Mouse (Mus musculus) bone marrow macrophage, adult 2 months (primary cell): Measurements from ENCODE around the gene Commd1. TPM values are rescaled to one million over a fixed set of nuclear protein-coding genes. Genes with fewer than 3 reads are reported as not detected.

Experiments used
- H3K27ac ChIP-seq: 2 replicates; pipeline ENCODE4 v1.5.1; 2012; ENCODE audit warnings: low read depth, low read length; ENCODE audit not compliant: insufficient read depth
- H3K4me1 ChIP-seq: 2 replicates; pipeline ENCODE4 v1.6.1; 2012; ENCODE audit warnings: low read length; ENCODE audit not compliant: control insufficient read depth, insufficient read depth
- H3K4me3 ChIP-seq: 2 replicates; pipeline ENCODE4 v1.5.1; 2012; ENCODE audit warnings: mild to moderate bottlenecking, low read length, moderate library complexity; ENCODE audit not compliant: insufficient read depth
- CTCF ChIP-seq: IDR thresholded peaks from 2 replicates; pipeline ENCODE4 v1.5.1; 2012; ENCODE audit warnings: low read depth, mild to moderate bottlenecking, low read length, moderate library complexity
- POLR2A ChIP-seq: IDR thresholded peaks from 2 replicates; pipeline ENCODE4 v1.6.1; 2012; ENCODE audit warnings: mild to moderate bottlenecking, low read depth, low read length, borderline replicate concordance
- polyA plus RNA-seq: library from polyadenylated mRNA; stranded (reverse); fragments of >200 nt; gene quantifications from 2 replicates; pipeline ENCODE4 v1.2.4, GENCODE M21; 2012; ENCODE audit not compliant: missing spikeins, insufficient read depth, insufficient read length

Commd1 gene
- polyA plus RNA-seq, 1 experiment, result 72.7 TPM

DNA sequence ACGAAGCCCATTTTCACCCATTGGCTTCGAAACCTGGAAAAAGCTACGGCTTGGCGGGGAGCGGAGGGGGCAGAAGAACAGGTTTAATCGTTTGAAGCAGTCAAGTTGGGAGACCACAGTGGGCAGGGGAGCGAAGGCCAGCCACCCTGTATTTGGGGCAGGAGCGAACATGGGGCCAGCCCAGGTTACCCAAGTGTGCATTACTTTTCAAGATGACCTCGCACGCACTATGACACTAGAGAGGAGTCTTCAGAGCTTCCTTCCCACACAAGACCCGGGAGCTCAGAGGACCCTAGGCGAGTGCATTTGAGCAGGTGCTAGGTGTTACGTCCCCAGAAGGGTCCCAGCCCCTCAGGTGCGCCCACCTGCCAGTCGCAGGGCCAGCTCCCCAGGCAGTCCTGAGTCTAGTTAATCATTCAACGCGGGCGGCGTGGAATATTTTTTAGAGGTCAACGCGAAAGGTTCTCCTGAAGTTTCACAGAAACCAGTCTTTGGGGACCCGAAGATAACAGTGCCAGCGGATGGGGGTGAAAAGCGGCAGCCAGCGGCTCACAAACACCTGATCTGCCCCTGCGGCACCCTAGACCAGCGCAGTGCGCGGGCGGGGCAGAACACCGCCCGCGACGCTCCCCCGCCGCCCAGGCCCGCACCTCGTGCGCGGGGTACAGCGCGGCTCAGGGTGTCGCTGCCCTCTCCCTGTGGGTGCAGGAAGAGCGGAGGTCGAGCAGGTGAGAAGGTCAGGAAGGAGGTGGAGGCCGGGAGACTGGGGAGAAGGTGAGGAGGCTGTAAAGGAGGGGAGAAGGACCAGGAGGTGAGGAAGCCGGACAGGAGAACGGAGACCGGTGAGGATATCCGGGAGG lies 123.5 kb downstream of the Commd1 start:
- TF ChIP-seq POLR2A, result no peak
- no peak for TF ChIP-seq CTCF
- peaks cover 31% of the 10 kb centered on the region for H3K4me1 ChIP-seq
- peak overlapping the region; percentile 79 for H3K27ac ChIP-seq
- H3K4me3 ChIP-seq, result peak overlapping the region; percentile 94

DNA sequence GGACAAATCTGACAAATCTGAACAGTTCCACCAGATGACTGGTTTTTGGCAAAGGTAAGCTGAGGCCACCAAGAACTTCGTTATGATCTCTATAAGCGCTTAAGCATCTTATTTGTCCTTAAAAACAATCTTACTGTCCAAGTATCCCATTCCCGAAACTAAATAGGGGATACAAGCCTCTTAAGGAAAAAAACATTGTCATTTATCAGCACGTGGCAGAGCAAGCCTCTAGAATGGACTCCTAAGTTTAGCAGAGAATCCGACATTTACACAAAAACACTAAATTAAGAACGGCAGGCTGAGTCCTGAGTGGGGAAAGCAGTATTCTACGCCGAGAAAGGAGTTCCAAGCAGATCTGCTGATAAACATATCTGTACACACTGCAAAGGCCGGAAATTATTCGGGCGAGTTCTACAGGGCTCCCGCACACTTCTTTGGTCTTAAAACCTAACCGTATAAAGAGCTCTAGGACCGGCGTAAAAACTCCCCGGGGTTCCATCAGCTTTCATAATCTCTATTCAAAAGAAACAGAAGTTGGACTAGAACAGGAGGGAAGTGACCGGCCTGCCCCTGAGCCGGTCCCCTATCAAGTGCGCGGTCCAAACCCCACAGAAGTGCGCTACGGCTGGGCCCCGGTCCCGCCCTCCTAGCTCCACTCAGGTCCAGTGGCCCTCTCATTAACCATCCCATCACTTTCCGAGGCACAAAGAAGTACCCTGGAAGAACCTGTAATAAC lies 124.3 kb downstream of the Commd1 start:
- H3K27ac ChIP-seq, result peak overlapping the region; percentile 79
- TF ChIP-seq POLR2A (no peak), CTCF (no peak)
- peaks cover 37% of the 10 kb centered on the region for H3K4me1 ChIP-seq
- H3K4me3 ChIP-seq, result peak overlapping the region; percentile 94

GRCm38 (mm10) chr11:22857106-22857704 lies 125.0 kb downstream of the Commd1 start:
- no peak for TF ChIP-seq POLR2A
- TF ChIP-seq CTCF, result no peak
- Histone ChIP-seq H3K4me1 (peaks cover 44% of the 10 kb centered on the region), H3K4me3 (peak overlapping the region; percentile 94), H3K27ac (peak overlapping the region; percentile 79)

DNA sequence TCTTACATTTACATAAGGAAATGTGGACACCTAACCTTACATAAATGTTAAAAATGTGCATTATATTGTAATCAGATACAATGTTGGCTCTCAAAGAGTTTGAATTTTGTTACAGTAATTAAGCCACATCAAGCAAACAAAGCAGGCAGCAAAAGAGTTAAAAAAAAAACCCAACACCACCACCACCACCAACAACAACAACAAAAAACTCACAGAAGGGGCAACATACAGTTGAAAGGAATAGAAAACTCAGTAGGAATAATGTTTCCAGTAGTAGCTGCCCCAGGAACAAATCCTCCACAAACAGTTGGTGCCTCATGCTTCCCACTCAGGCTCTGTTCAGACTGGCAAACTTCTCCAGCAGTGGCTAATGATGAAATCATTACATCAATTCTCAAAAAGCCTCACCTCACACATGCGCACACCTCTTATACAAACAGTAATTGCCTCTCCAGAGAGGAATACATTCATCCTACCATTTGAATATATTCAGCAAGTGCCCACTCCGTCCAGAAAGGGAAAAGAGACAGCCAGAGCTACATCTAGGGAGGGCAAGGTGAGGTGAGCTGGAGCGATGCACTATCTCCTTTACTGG lies 125.7 kb downstream of the Commd1 start:
- Histone ChIP-seq H3K4me3 (peak overlapping the region; percentile 53), H3K4me1 (peaks cover 48% of the 10 kb centered on the region), H3K27ac (peak overlapping the region; percentile 39)
- TF ChIP-seq CTCF (no peak), POLR2A (no peak)

DNA sequence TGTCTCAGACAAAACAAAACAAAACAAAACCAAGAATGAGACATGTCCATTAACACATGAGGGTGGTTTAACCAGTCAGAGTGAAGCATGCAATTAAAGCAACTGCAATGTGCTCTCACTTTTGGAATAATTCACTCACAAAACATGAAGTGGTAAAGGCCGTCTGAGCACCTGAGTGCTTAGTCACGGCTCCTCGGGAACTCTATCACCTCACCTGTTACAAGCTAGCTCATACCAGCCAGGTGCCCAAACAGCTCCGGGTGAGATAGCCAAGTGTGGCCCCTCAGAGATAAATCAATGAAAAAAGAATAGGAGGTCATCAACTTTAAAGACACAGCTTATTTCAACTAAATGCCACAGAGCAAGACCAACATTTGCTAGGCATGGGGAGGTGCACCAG lies 127.6 kb downstream of the Commd1 start:
- Histone ChIP-seq H3K4me1 (peaks cover 56% of the 10 kb centered on the region), H3K4me3 (no peak overlapping the region), H3K27ac (peak overlapping the region; percentile 6; the same call in 1 of the 2 replicates)
- no peak; the same call in 1 of the 2 replicates for TF ChIP-seq CTCF
- TF ChIP-seq POLR2A, result no peak

DNA sequence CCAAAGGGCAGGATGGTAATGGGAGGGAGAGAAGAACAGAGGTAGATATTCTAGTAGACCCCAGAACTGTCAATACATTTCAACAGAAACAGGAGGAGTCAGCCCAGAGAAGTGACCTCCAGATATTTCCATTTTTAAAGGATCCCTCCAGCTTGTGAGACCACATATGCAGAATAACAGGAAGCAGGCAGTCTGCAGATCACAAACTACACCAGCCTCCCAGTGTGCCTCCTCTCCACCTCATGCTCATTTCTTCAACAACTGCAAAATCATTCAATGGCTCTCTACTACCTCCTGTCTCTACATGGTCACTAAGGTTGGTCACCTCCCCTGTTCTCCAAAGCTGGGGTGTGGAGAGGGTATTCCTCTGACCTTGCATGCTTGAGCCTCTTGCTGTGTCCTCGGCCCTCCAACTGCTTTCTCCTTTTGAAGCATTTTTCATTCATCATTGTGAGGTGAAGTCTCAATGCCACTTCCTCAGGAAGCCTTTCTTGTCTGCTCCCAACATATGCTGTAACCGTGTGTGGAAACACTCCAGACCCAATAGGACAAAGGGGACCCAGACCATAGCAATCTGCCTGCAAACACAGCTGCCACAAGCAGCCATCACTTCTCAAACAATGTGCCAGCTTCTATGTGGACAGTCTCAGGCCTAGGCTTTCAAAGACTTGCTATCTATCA lies 128.6 kb downstream of the Commd1 start:
- Histone ChIP-seq H3K27ac (peak overlapping the region; percentile 87), H3K4me3 (peak overlapping the region; percentile 25), H3K4me1 (peaks cover 65% of the 10 kb centered on the region)
- no peak for TF ChIP-seq CTCF
- no peak for TF ChIP-seq POLR2A

GRCm38 (mm10) chr11:22852510-22852909 lies 129.7 kb downstream of the Commd1 start:
- no peak for TF ChIP-seq CTCF
- TF ChIP-seq POLR2A, result no peak
- Histone ChIP-seq H3K4me3 (no peak overlapping the region), H3K4me1 (peaks cover 76% of the 10 kb centered on the region), H3K27ac (peak overlapping the region; percentile 87)

DNA sequence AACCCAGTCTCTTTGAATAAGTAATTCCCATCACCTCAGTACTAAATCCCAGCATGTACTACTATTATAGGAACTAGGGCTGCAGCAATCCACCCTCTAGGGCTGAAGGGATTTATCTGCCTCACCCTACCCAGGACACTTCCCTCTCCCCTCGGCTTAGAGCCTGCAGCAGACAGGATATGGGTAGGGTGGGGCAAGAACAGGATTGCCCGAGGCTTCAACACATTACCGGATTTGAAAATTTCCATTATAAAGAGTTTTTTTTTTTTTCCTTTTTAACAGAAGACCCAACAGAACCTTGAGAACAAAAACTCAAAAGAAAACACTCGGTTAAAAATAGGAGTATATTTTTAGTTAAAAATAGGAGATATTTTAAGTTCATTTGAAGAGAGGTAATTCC lies 130.8 kb downstream of the Commd1 start:
- peaks cover 84% of the 10 kb centered on the region for H3K4me1 ChIP-seq
- no peak overlapping the region for H3K4me3 ChIP-seq
- no peak for TF ChIP-seq CTCF
- TF ChIP-seq POLR2A, result no peak
- H3K27ac ChIP-seq, result peak overlapping the region; percentile 94

DNA sequence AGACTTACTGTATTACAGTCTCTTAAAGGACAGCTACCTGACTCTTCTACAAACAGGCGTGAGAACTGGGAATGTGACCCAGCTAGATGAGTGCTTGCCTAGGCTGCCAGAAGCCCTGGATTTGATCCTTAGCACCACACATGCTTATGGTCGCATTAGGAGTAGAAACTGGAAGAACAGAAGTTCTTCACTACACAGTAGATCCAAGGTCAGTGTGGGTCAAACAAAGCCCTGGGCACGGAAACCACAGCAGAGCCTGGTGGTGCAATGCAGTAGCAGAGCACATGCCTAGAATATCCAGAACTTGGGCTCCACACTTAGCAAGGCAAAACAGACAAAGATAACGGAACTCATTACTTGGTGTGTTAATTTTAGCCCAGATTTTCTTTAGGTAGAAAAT lies 132.1 kb downstream of the Commd1 start:
- Histone ChIP-seq H3K4me3 (no peak overlapping the region), H3K27ac (peak overlapping the region; percentile 94), H3K4me1 (peaks cover 89% of the 10 kb centered on the region)
- TF ChIP-seq POLR2A (no peak), CTCF (no peak)
